Mouse (Mus musculus) liver, embryonic 16.5 days (tissue): ENCODE measurements around the gene Arl10. TPM values are rescaled to one million over a fixed set of nuclear protein-coding genes. Genes with fewer than 3 reads are reported as not detected.

ENCODE experiments used
- ATAC-seq: fragments of 200-750 bp; cut with Nextera tagmentation; 2 replicates; pipeline ENCODE4 v1.8.0; 2017; ENCODE audit warnings: low read depth, mild to moderate bottlenecking, moderate number of reproducible peaks, moderate library complexity
- H3K27ac ChIP-seq: fragments of 300-500 bp; sonication (generic); 2 replicates; pipeline ENCODE4 v1.5.1; 2014; ENCODE audit warnings: mild to moderate bottlenecking, low read length
- H3K27me3 ChIP-seq: fragments of 300-500 bp; sonication (generic); 2 replicates; pipeline ENCODE4 v1.6.1; 2014; ENCODE audit warnings: low read depth, low read length, mixed read lengths; ENCODE audit not compliant: control insufficient read depth, insufficient read depth
- H3K36me3 ChIP-seq: fragments of 300-500 bp; sonication (generic); 2 replicates; pipeline ENCODE4 v1.6.1; 2014; ENCODE audit warnings: mild to moderate bottlenecking; ENCODE audit not compliant: control insufficient read depth, insufficient read depth
- H3K4me1 ChIP-seq: fragments of 300-500 bp; sonication (generic); 2 replicates; pipeline ENCODE4 v1.6.1; 2014; ENCODE audit warnings: low read depth, low read length, mixed read lengths; ENCODE audit not compliant: control insufficient read depth
- H3K4me2 ChIP-seq: fragments of 300-500 bp; sonication (generic); 2 replicates; pipeline ENCODE4 v1.6.1; 2014; ENCODE audit warnings: low read depth, low read length, mixed read lengths
- H3K4me3 ChIP-seq: fragments of 300-500 bp; sonication (generic); 2 replicates; pipeline ENCODE4 v1.5.1; 2014; ENCODE audit warnings: low read depth, mild to moderate bottlenecking, low read length
- H3K9ac ChIP-seq: fragments of 300-500 bp; sonication (generic); 2 replicates; pipeline ENCODE4 v1.6.1; 2014; ENCODE audit warnings: low read depth, low read length
- H3K9me3 ChIP-seq: fragments of 300-500 bp; sonication (generic); replicated peaks from 2 replicates; pipeline ENCODE4 v1.6.1; 2016; ENCODE audit warnings: low read length; ENCODE audit not compliant: control insufficient read depth
- WGBS: fragments of 180-500 bp; shearing (Covaris S2); extraction: QIAGEN DNeasy Blood & Tissue Kit; methylation state at CpG from one replicate; pipeline ENCODE4 v1.1.7; 2014; ENCODE audit not compliant: insufficient replicate concordance; 5-methylcytosine and 5-hydroxymethylcytosine counted together
- polyA plus RNA-seq: library from polyadenylated mRNA; unstranded; fragments of >200 nt; fragmentation: Nextera tagmentation; extraction: Ambion mirVana; gene quantifications from 2 replicates; pipeline ENCODE4 v1.2.1, GENCODE M21; 2015

Gene Arl10
- polyA plus RNA-seq, 1 experiment from 2014 or later, result 8.4 TPM

GRCm38 (mm10) chr13:54589996-54590951 lies 15.5 kb downstream of the Arl10 start, which contains the start of the genes Nop16 and Higd2a:
Nop16 (minus strand) TSS chr13:54590090.
Higd2a (plus strand) TSS chr13:54590207.
- Histone ChIP-seq H3K4me2 (peak within 1 kb of the TSS; percentile 86), H3K27me3 (no peaks in the 10 kb centered on the region), H3K27ac (peak within 1 kb of the TSS; percentile 73), H3K4me1 (peaks cover 10% of the 10 kb centered on the region), H3K4me3 (peak within 1 kb of the TSS; percentile 82), H3K36me3 (no peaks in the 10 kb centered on the region; the same call in 1 of the 2 replicates), H3K9ac (peak within 1 kb of the TSS; percentile 84), H3K9me3 (no peaks in the 10 kb centered on the region)
- peak; percentile 98 for ATAC-seq
- under 1% methylated on average over 51 of the region's 51 CpGs for WGBS

GRCm38 (mm10) chr13:54591776-54592356 lies 17.1 kb downstream of the Arl10 start:
- 82% methylated on average over 8 of the region's 8 CpGs for WGBS
- Histone ChIP-seq H3K36me3 (no peaks in the 10 kb centered on the region; the same call in 1 of the 2 replicates), H3K4me3 (no peak overlapping the region), H3K9ac (no peak overlapping the region), H3K27me3 (no peaks in the 10 kb centered on the region), H3K9me3 (no peaks in the 10 kb centered on the region), H3K27ac (no peak overlapping the region), H3K4me2 (peak overlapping the region; percentile 76; the same call in 1 of the 2 replicates), H3K4me1 (peaks cover 10% of the 10 kb centered on the region)
- no peak for ATAC-seq

GRCm38 (mm10) chr13:54593617-54594016 lies 18.8 kb downstream of the Arl10 start:
- no peaks in the 10 kb centered on the region for H3K36me3 ChIP-seq

GRCm38 (mm10) chr13:54596107-54596690 lies 21.4 kb downstream of the Arl10 start:
- no peak overlapping the region for H3K4me2 ChIP-seq
- no peak for ATAC-seq
- H3K4me3 ChIP-seq, result no peak overlapping the region
- no peak overlapping the region for H3K27ac ChIP-seq
- H3K36me3 ChIP-seq, result no peaks in the 10 kb centered on the region; the same call in 1 of the 2 replicates
- no peaks in the 10 kb centered on the region for H3K27me3 ChIP-seq
- no peaks in the 10 kb centered on the region for H3K9me3 ChIP-seq
- WGBS, result 78% methylated on average over 8 of the region's 8 CpGs
- peaks cover 3% of the 10 kb centered on the region; the same call in 1 of the 2 replicates for H3K4me1 ChIP-seq
- no peak overlapping the region for H3K9ac ChIP-seq

More at GRCm38 (mm10) chr13:54593617-54594016, 18.8 kb downstream of the Arl10 start:
- no peak overlapping the region for H3K4me3 ChIP-seq
- H3K9ac ChIP-seq, result no peak overlapping the region
- H3K4me1 ChIP-seq, result peaks cover 10% of the 10 kb centered on the region
- no peak overlapping the region for H3K27ac ChIP-seq
- no peaks in the 10 kb centered on the region for H3K9me3 ChIP-seq
- H3K27me3 ChIP-seq, result no peaks in the 10 kb centered on the region
- no peak for ATAC-seq
- H3K4me2 ChIP-seq, result no peak overlapping the region
- 69% methylated on average over 11 of the region's 11 CpGs for WGBS

GRCm38 (mm10) chr13:54596870-54597269 lies 22.1 kb downstream of the Arl10 start:
- Histone ChIP-seq H3K9ac (no peak overlapping the region), H3K36me3 (no peaks in the 10 kb centered on the region; the same call in 1 of the 2 replicates), H3K9me3 (no peaks in the 10 kb centered on the region), H3K27me3 (no peaks in the 10 kb centered on the region), H3K27ac (no peak overlapping the region), H3K4me1 (no peaks in the 10 kb centered on the region; the same call in 1 of the 2 replicates), H3K4me2 (no peak overlapping the region), H3K4me3 (no peak overlapping the region)
- 72% methylated on average over 5 of the region's 5 CpGs for WGBS
- no peak for ATAC-seq

GRCm38 (mm10) chr13:54598622-54599143 lies 23.9 kb downstream of the Arl10 start:
- 86% methylated on average over 12 of the region's 12 CpGs for WGBS
- H3K36me3 ChIP-seq, result no peaks in the 10 kb centered on the region; the same call in 1 of the 2 replicates

GRCm38 (mm10) chr13:54602639-54603111 lies 27.9 kb downstream of the Arl10 start:
- H3K27ac ChIP-seq, result no peak overlapping the region
- no peak overlapping the region for H3K4me3 ChIP-seq
- WGBS, result 61% methylated on average over 3 of the region's 3 CpGs
- no peaks in the 10 kb centered on the region for H3K9me3 ChIP-seq
- no peaks in the 10 kb centered on the region; the same call in 1 of the 2 replicates for H3K36me3 ChIP-seq
- no peak overlapping the region for H3K9ac ChIP-seq
- H3K4me2 ChIP-seq, result no peak overlapping the region
- no peaks in the 10 kb centered on the region for H3K27me3 ChIP-seq
- no peak for ATAC-seq
- peaks cover 11% of the 10 kb centered on the region for H3K4me1 ChIP-seq

More at GRCm38 (mm10) chr13:54598622-54599143, 23.9 kb downstream of the Arl10 start:
- no peak overlapping the region for H3K4me2 ChIP-seq
- H3K9ac ChIP-seq, result no peak overlapping the region
- H3K27me3 ChIP-seq, result no peaks in the 10 kb centered on the region
- H3K4me1 ChIP-seq, result no peaks in the 10 kb centered on the region; the same call in 1 of the 2 replicates
- no peak overlapping the region for H3K4me3 ChIP-seq
- H3K27ac ChIP-seq, result no peak overlapping the region
- H3K9me3 ChIP-seq, result no peaks in the 10 kb centered on the region
- no peak for ATAC-seq

GRCm38 (mm10) chr13:54603501-54603900 lies 28.7 kb downstream of the Arl10 start:
- peaks cover 17% of the 10 kb centered on the region for H3K4me1 ChIP-seq
- no peaks in the 10 kb centered on the region for H3K9me3 ChIP-seq
- ATAC-seq, result no peak
- no peak overlapping the region for H3K9ac ChIP-seq
- no peak overlapping the region for H3K4me2 ChIP-seq
- no peaks in the 10 kb centered on the region; the same call in 1 of the 2 replicates for H3K36me3 ChIP-seq
- H3K4me3 ChIP-seq, result no peak overlapping the region
- no peaks in the 10 kb centered on the region for H3K27me3 ChIP-seq
- H3K27ac ChIP-seq, result no peak overlapping the region
